Mouse (Mus musculus) heart, embryonic 14.5 days (tissue): ENCODE measurements around the gene Oaz3. TPM values are rescaled to one million over a fixed set of nuclear protein-coding genes. Genes with fewer than 3 reads are reported as not detected.

Source experiments
- ATAC-seq: fragments of 200-750 bp; cut with Nextera tagmentation; 2 replicates; pipeline ENCODE4 v1.8.0; 2017; ENCODE audit warnings: low read depth, moderate TSS enrichment; ENCODE audit not compliant: insufficient number of reproducible peaks, insufficient read depth, low FRiP score
- H3K27ac ChIP-seq, 2 experiments: fragments of 200-500 bp in 1 of 2; fragments of 300-500 bp in 1 of 2; sonication (generic) in 1 of 2; replicated peaks in 1 of 2; 2 replicates each; pipeline ENCODE4 v1.5.1; 2012 to 2014; ENCODE audit warnings: low read depth in 2 of 2, low read length in 2 of 2, control low read depth in 1 of 2, mild to moderate bottlenecking in 1 of 2, mixed read lengths in 1 of 2; ENCODE audit not compliant: control insufficient read depth in 1 of 2, insufficient read depth in 1 of 2
- H3K27me3 ChIP-seq: fragments of 300-500 bp; sonication (generic); 2 replicates; pipeline ENCODE4 v1.6.1; 2014; ENCODE audit warnings: mild to moderate bottlenecking, low read length, control low read depth; ENCODE audit not compliant: control insufficient read depth, insufficient read depth
- H3K36me3 ChIP-seq: fragments of 300-500 bp; sonication (generic); 2 replicates; pipeline ENCODE4 v1.6.1; 2014; ENCODE audit warnings: mild to moderate bottlenecking, control low read depth, low read length, mixed read lengths; ENCODE audit not compliant: control insufficient read depth, insufficient read depth
- H3K4me1 ChIP-seq, 2 experiments: fragments of 200-500 bp in 1 of 2; fragments of 300-500 bp in 1 of 2; sonication (generic) in 1 of 2; 2 replicates each; pipeline ENCODE4 v1.6.1; 2012 to 2014; ENCODE audit warnings: low read length in 2 of 2, control low read depth in 1 of 2, mixed read lengths in 1 of 2; ENCODE audit not compliant: control insufficient read depth in 2 of 2, insufficient read depth in 2 of 2
- H3K4me2 ChIP-seq: fragments of 300-500 bp; sonication (generic); 2 replicates; pipeline ENCODE4 v1.6.1; 2014; ENCODE audit warnings: mild to moderate bottlenecking, low read length
- H3K4me3 ChIP-seq, 2 experiments: fragments of 200-500 bp in 1 of 2; fragments of 300-500 bp in 1 of 2; sonication (generic) in 1 of 2; 2 replicates each; pipeline ENCODE4 v1.5.1; 2012 to 2014; ENCODE audit warnings: low read length in 2 of 2, mild to moderate bottlenecking in 2 of 2, control low read depth in 1 of 2, low read depth in 1 of 2, moderate library complexity in 1 of 2; ENCODE audit not compliant: control insufficient read depth in 1 of 2, insufficient read depth in 1 of 2
- H3K9ac ChIP-seq: fragments of 300-500 bp; sonication (generic); 2 replicates; pipeline ENCODE4 v1.6.1; 2014; ENCODE audit warnings: mild to moderate bottlenecking, low read length
- H3K9me3 ChIP-seq: fragments of 300-500 bp; sonication (generic); 2 replicates; pipeline ENCODE4 v1.6.1; 2016; ENCODE audit warnings: low read length, control low read depth; ENCODE audit not compliant: control insufficient read depth
- WGBS: fragments of 180-500 bp; shearing (Covaris S2); extraction: QIAGEN DNeasy Blood & Tissue Kit; methylation state at CpG from one replicate; pipeline ENCODE4 v1.1.7; 2014; 5-methylcytosine and 5-hydroxymethylcytosine counted together
- polyA plus RNA-seq: library from polyadenylated mRNA; unstranded; fragments of >200 nt; fragmentation: Nextera tagmentation; extraction: Ambion mirVana; gene quantifications from 2 replicates; pipeline ENCODE4 v1.2.1, GENCODE M21; 2014

Gene Oaz3
- polyA plus RNA-seq, 1 experiment from 2014 or later, result 0.53 TPM

DNA sequence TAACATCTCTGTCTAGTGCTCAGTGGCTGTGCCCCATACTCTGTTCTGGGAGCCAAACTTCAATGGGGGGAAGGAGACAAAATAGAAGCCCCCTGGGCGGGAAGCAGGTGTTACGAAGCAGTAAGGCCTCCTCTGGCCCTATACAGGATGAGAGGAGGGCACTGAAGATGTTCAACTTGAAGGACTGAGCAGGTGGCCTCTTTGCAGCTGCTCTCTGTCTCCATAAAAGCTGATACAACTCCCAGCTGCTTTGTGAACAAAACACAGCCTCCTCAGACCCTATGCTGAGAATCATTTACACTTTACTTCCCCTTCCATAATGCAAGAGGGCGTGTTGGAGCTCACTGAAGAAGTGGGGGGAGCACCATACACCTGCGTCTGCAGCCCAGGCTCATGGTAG, 57.0 kb downstream of the Oaz3 start:
- Histone ChIP-seq H3K4me1 (no peaks in the 10 kb centered on the region), H3K27me3 (no peaks in the 10 kb centered on the region), H3K27ac (no peak overlapping the region), H3K4me2 (no peak overlapping the region), H3K36me3 (no peaks in the 10 kb centered on the region), H3K9me3 (no peaks in the 10 kb centered on the region), H3K9ac (no peak overlapping the region), H3K4me3 (no peak overlapping the region)
- no peak for ATAC-seq
- WGBS, result 61% methylated on average over 4 of the region's 4 CpGs

DNA sequence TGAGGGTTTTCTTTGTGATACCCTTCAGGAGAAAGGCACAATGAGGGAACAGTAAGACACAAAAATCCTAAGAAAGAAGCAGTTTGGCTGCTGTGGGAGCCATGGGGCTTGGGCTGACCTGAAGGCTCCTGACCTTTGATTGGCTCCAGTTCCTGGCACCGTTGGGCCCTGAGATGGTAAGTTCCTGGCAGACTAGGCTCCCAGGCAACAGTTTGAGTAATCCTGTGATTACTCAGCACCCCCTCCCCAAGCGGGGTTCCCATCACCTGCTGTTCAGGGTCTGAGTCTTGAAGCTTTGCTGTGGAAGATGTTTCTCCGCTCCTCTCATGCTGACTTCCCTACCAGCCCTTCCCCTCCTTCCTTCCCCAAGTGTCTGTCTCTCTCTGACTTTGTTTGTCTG, 60.2 kb downstream of the Oaz3 start:
- Histone ChIP-seq H3K9ac (no peak overlapping the region), H3K27me3 (no peaks in the 10 kb centered on the region), H3K4me3 (no peak overlapping the region), H3K4me2 (no peak overlapping the region), H3K4me1 (no peaks in the 10 kb centered on the region; a peak in 1 of 4 replicates), H3K27ac (no peak overlapping the region), H3K36me3 (no peaks in the 10 kb centered on the region), H3K9me3 (no peaks in the 10 kb centered on the region)
- ATAC-seq, result no peak
- WGBS, result 55% methylated on average over 3 of the region's 3 CpGs

Other genes starting within 250 kb of the Oaz3 start
- not detected in 2 replicates for gene Gm5286, start 247.2 kb downstream of the Oaz3 start, polyA plus RNA-seq
- gene Gm4778, start 179.9 kb downstream of the Oaz3 start, polyA plus RNA-seq, result not detected in 2 replicates
- gene Them4, start 133.8 kb downstream of the Oaz3 start, polyA plus RNA-seq, result 11.1 and 15.7 TPM in 2 replicates
- gene Them5, start 101.8 kb downstream of the Oaz3 start, polyA plus RNA-seq, result not detected in 2 replicates
- gene C2cd4d, start 81.5 kb downstream of the Oaz3 start, polyA plus RNA-seq, result 0.53 and 0.89 TPM in 2 replicates
- 7.3 and 8.1 TPM in 2 replicates for gene Rorc, start 71.1 kb downstream of the Oaz3 start, polyA plus RNA-seq
- 0.05 and 0.26 TPM in 2 replicates for gene Lingo4, start 45.4 kb downstream of the Oaz3 start, polyA plus RNA-seq
- 8.8 and 9.0 TPM in 2 replicates for gene Tdrkh, start 30.6 kb downstream of the Oaz3 start, polyA plus RNA-seq
- 64.5 and 64.8 TPM in 2 replicates for gene Mrpl9, start 597 bp downstream of the Oaz3 start, polyA plus RNA-seq
- 0.55 and 1.8 TPM in 2 replicates for gene Celf3, start 34.4 kb upstream of the Oaz3 start, polyA plus RNA-seq
- 5.5 and 5.8 TPM in 2 replicates for gene Riiad1, start 36.4 kb upstream of the Oaz3 start, polyA plus RNA-seq
- gene Snx27, start 138.8 kb upstream of the Oaz3 start, polyA plus RNA-seq, result 26.1 and 26.4 TPM in 2 replicates
- not detected in 2 replicates for gene Gm10972, start 199.2 kb upstream of the Oaz3 start, polyA plus RNA-seq
- gene Tuft1, start 215.0 kb upstream of the Oaz3 start, polyA plus RNA-seq, result 7.1 and 7.2 TPM in 2 replicates
- 2.2 and 3.1 TPM in 2 replicates for gene Selenbp2, start 249.6 kb upstream of the Oaz3 start, polyA plus RNA-seq